In the genomic region with DNA sequence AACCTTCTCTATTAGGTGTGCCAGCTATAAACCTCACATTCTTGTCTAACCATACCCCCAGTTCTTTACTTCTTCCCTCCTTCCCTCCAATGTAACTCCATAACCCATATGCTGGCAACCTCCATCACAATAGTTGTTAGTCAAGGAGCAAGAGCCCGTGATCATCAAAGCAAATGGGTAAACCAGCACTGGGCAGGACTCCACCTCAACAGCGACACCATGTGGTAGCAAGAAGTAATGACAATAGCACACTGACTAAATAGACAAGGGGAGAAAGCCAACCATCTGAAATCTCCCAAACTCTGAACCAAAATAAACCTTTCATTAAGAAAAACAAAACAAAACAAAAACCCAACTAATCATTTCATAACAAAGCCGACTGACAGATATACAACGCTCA, we compare ENCODE assay signal across 10 mouse cellular contexts.
DNase-seq lines count a peak whose midpoint lies in the region; ATAC-seq lines count a peak whose summit lies in the region.
"Had no signal": no experiment of that assay in that cellular context is flagged by ENCODE, and none has a peak within 500 bp of the region (broad histone marks: within the 10 kb centered on the region; RNA-seq: fewer than 3 reads in every experiment).

No protein-coding gene starts in this region.

- no peak overlapping the region for H3K27ac ChIP-seq in kidney, embryonic 15.5 days
- no peak overlapping the region for H3K27ac ChIP-seq in embryonic facial prominence, embryonic 11.5 days (replicated peaks; ENCODE audit: low read depth, low read length)
- H3K27ac ChIP-seq: heart, embryonic 13.5 days had no signal

- peak; percentile 50 for DNase-seq in kidney, postnatal 10 days
- peak; percentile 17 for DNase-seq in CD4-positive helper T cell, adult 2 months (ENCODE audit: low read depth, low spot score)
- DNase-seq in MEL-GATA-1-ER (ENCODE audit: extremely low read depth, low read depth), result peak; percentile 3
- DNase-seq in embryonic facial prominence, embryonic 11.5 days (ENCODE audit: low spot score), result peak; percentile 67
- DNase-seq in lung, postnatal 10 days, result peak; percentile 41
- no peak for DNase-seq in ovary, postnatal 14 days (ENCODE audit: low spot score)
- DNase-seq in ovary, adult 18-20 months (ENCODE audit: low spot score), result no peak

- no peaks in the 10 kb centered on the region for H3K9me3 ChIP-seq in kidney, embryonic 15.5 days (replicated peaks)
- H3K9me3 ChIP-seq in embryonic facial prominence, embryonic 11.5 days (replicated peaks; ENCODE audit: control insufficient read depth, low read length), result no peaks in the 10 kb centered on the region
- H3K9me3 ChIP-seq: heart, embryonic 13.5 days; megakaryocyte, embryonic 14.5 days had no signal

- H3K27me3 ChIP-seq in kidney, embryonic 15.5 days, result no peaks in the 10 kb centered on the region
- no peaks in the 10 kb centered on the region for H3K27me3 ChIP-seq in embryonic facial prominence, embryonic 11.5 days (ENCODE audit: control insufficient read depth, insufficient read depth, low read length)
- H3K27me3 ChIP-seq: heart, embryonic 13.5 days; megakaryocyte, embryonic 14.5 days had no signal

- no peak overlapping the region for H3K4me3 ChIP-seq in kidney, embryonic 15.5 days (replicated peaks)
- H3K4me3 ChIP-seq in embryonic facial prominence, embryonic 11.5 days (ENCODE audit: low read depth, low read length), result no peak overlapping the region
- H3K4me3 ChIP-seq: heart, embryonic 13.5 days; megakaryocyte, embryonic 14.5 days had no signal

- no peaks in the 10 kb centered on the region for H3K36me3 ChIP-seq in kidney, embryonic 15.5 days
- H3K36me3 ChIP-seq in embryonic facial prominence, embryonic 11.5 days (replicated peaks; ENCODE audit: control insufficient read depth, insufficient read depth, low read depth, low read length), result no peaks in the 10 kb centered on the region
- H3K36me3 ChIP-seq: heart, embryonic 13.5 days had no signal

- 17% methylated on average over 4 of the region's 4 CpGs for WGBS in kidney, embryonic 15.5 days
- 16% methylated on average over 4 of the region's 4 CpGs for WGBS in embryonic facial prominence, embryonic 11.5 days

- H3K4me2 ChIP-seq in kidney, embryonic 15.5 days, result no peak overlapping the region
- H3K4me2 ChIP-seq in embryonic facial prominence, embryonic 11.5 days (ENCODE audit: low read depth, low read length), result no peak overlapping the region
- H3K4me2 ChIP-seq: heart, embryonic 13.5 days had no signal

- H3K9ac ChIP-seq in kidney, embryonic 15.5 days, result no peak overlapping the region
- H3K9ac ChIP-seq in embryonic facial prominence, embryonic 11.5 days (replicated peaks; ENCODE audit: low read length), result no peak overlapping the region
- H3K9ac ChIP-seq: heart, embryonic 13.5 days had no signal

- ATAC-seq in kidney, embryonic 15.5 days (replicated peaks; ENCODE audit: low FRiP score), result no peak
- no peak for ATAC-seq in embryonic facial prominence, embryonic 11.5 days (replicated peaks; ENCODE audit: insufficient number of reproducible peaks, low FRiP score, low TSS enrichment, low read depth)

- H3K4me1 ChIP-seq in kidney, embryonic 15.5 days, result 0 out of 2 replicates have a peak, but pooled peaks cover 12% of the 10 kb centered on the region
- no peaks in the 10 kb centered on the region for H3K4me1 ChIP-seq in embryonic facial prominence, embryonic 11.5 days (ENCODE audit: control insufficient read depth, insufficient read depth, low read length)
- H3K4me1 ChIP-seq: heart, embryonic 13.5 days; megakaryocyte, embryonic 14.5 days had no signal

Comparison
In these comparisons a context has a peak if more than half of its experiments do, and no peak if none do; other contexts are left out.
1. DNase-seq: peak in kidney, postnatal 10 days (single experiment), CD4-positive helper T cell, adult 2 months (single experiment), MEL-GATA-1-ER (single experiment), embryonic facial prominence, embryonic 11.5 days (single experiment) and lung, postnatal 10 days (single experiment); none in ovary, postnatal 14 days (single experiment) and ovary, adult 18-20 months (single experiment).